Mouse (Mus musculus) limb, embryonic 14.5 days (tissue): ENCODE data around the gene Zfp335. TPM values are rescaled to one million over a fixed set of nuclear protein-coding genes. Genes with fewer than 3 reads are reported as not detected.
A peak's percentile ranks its signal among the peaks of the same experiment; 100 is the strongest.
"Not testable (repeated sequence)": the region's sequence is repeated elsewhere in the genome, so short reads cannot be mapped to it uniquely, and the experiment has no call there.

Source experiments
- ATAC-seq: fragments of 200-750 bp; cut with Nextera tagmentation; 2 replicates; pipeline ENCODE4 v1.8.0; 2017; ENCODE audit warnings: low read depth, moderate number of reproducible peaks, moderate TSS enrichment; ENCODE audit not compliant: low FRiP score
- DNase-seq: peaks from one replicate; pipeline ENCODE4 v3.0.0-alpha.2; 2015; ENCODE audit warnings: low spot score
- H3K27ac ChIP-seq: fragments of 300-500 bp; sonication (generic); replicated peaks from 2 replicates; pipeline ENCODE4 v1.5.1; 2014; ENCODE audit warnings: low read depth, mild to moderate bottlenecking, low read length, moderate library complexity, mixed read lengths
- H3K27me3 ChIP-seq: fragments of 300-500 bp; sonication (generic); 2 replicates; pipeline ENCODE4 v1.6.1; 2014; ENCODE audit warnings: low read length, mixed read lengths; ENCODE audit not compliant: control insufficient read depth, insufficient read depth
- H3K36me3 ChIP-seq: fragments of 300-500 bp; sonication (generic); 2 replicates; pipeline ENCODE4 v1.6.1; 2014; ENCODE audit warnings: mild to moderate bottlenecking, low read length, moderate library complexity, mixed read lengths; ENCODE audit not compliant: control insufficient read depth, insufficient read depth
- H3K4me1 ChIP-seq: fragments of 300-500 bp; sonication (generic); 2 replicates; pipeline ENCODE4 v1.6.1; 2014; ENCODE audit warnings: antibody characterized with exemption, low read length, mixed read lengths; ENCODE audit not compliant: control insufficient read depth, insufficient read depth
- H3K4me2 ChIP-seq: fragments of 300-500 bp; sonication (generic); replicated peaks from 2 replicates; pipeline ENCODE4 v1.6.1; 2014; ENCODE audit warnings: low read depth, mild to moderate bottlenecking, low read length, moderate library complexity; ENCODE audit not compliant: severe bottlenecking
- H3K4me3 ChIP-seq: fragments of 300-500 bp; sonication (generic); replicated peaks from 2 replicates; pipeline ENCODE4 v1.5.1; 2014; ENCODE audit warnings: low read length
- H3K9ac ChIP-seq: fragments of 300-500 bp; sonication (generic); 2 replicates; pipeline ENCODE4 v1.6.1; 2014; ENCODE audit warnings: mild to moderate bottlenecking, low read depth, low read length, moderate library complexity; ENCODE audit not compliant: severe bottlenecking
- H3K9me3 ChIP-seq: fragments of 300-500 bp; sonication (generic); 2 replicates; pipeline ENCODE4 v1.6.1; 2016; ENCODE audit warnings: low read length; ENCODE audit not compliant: control insufficient read depth
- POLR2A ChIP-seq: fragments of 200-500 bp; IDR thresholded peaks from 2 replicates; pipeline ENCODE4 v1.8.0; 2012; ENCODE audit warnings: inconsistent platforms, mild to moderate bottlenecking, moderate library complexity, borderline replicate concordance; ENCODE audit not compliant: insufficient read depth, insufficient read length; ENCODE audit errors: extremely low read depth
- WGBS: fragments of 180-500 bp; shearing (Covaris S2); extraction: QIAGEN DNeasy Blood & Tissue Kit; methylation state at CpG from one replicate; pipeline ENCODE4 v1.1.7; 2014; 5-methylcytosine and 5-hydroxymethylcytosine counted together
- polyA plus RNA-seq, 2 experiments: library from polyadenylated mRNA; depleted of rRNA in 1 of 2; stranded (reverse) in 1 of 2; unstranded in 1 of 2; fragments of >200 nt; fragmentation: Nextera tagmentation in 1 of 2; extraction: Ambion mirVana in 1 of 2; gene quantifications; 2 replicates each; pipeline versions ENCODE4 v1.2.1 to v1.2.3; 2012 to 2014

Gene Zfp335
- polyA plus RNA-seq, 2 experiments, result 13.7 to 37.9 TPM

DNA sequence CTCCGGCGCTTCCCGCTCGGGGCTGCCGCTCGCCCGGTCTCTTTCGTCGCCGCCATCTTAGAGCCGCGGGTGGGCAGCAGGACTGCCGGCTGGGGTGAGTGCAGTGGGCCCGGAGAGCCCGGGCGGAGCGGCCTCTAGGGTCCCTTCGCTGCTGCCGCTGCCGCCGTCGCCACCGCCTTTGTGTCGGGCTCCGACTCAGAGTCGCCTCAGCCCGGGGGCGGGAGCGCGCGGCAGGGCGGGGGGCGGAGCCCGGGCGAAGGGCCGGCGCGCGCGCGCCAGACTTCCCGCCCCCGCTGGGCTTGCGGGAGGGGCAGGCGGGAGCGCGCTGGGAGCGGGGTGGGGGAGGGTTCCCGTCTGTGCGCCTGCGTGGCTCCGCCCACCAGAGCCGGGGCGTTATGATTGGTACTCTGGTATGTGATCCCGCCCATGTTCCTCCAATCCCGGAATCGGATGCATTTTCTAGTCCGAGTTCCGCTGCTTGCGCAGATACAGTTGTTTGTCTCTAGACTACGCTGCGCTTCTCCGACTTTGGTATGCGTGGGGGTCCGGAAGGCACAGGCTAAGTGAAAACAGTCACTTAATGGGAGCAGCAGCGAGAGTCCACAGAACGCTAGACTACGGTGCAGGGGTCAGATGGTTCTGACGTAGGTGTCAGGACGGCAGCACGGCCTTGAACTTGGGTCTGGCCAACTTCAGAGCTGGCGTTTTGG, 31.8 kb downstream of the Zfp335 start:
- peak overlapping the region; percentile 100 for H3K9ac ChIP-seq
- ATAC-seq (peak; percentile 85), DNase-seq (peak; percentile 96)
- H3K27me3 ChIP-seq, result no peaks in the 10 kb centered on the region
- WGBS, result 4% methylated on average over 35 of the region's 72 CpGs
- peak overlapping the region; percentile 90 for H3K4me2 ChIP-seq
- H3K4me3 ChIP-seq, result peak overlapping the region; percentile 89
- peaks cover 22% of the 10 kb centered on the region for H3K36me3 ChIP-seq
- peaks cover 14% of the 10 kb centered on the region for H3K4me1 ChIP-seq
- TF ChIP-seq POLR2A, result peak; percentile 65; the same call in 1 of the 2 replicates
- no peaks in the 10 kb centered on the region for H3K9me3 ChIP-seq
- H3K27ac ChIP-seq, result peak overlapping the region; percentile 99

DNA sequence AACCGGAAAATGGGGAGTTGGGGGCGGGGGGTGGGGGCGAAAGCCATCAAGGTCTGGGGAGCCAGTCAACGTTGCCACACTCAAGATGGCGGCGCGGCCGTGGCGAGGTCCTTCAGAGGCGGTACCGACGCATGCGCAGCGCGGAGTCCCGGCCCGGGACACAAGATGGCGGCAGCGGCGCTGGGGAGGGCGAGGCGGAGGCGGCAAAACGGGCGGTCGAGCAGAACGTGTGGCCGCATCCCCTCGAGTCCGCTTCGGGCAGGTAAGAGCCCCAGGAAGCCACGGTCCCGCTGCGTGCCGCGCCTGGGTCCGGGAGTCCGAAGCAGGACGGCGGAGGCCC, 32.4 kb downstream of the Zfp335 start, which contains the start of gene Pcif1:
Pcif1 (plus strand) TSS at position 77 of the 340 bp plus-strand sequence.
- WGBS, result 0% methylated on average over 32 of the region's 40 CpGs

DNA sequence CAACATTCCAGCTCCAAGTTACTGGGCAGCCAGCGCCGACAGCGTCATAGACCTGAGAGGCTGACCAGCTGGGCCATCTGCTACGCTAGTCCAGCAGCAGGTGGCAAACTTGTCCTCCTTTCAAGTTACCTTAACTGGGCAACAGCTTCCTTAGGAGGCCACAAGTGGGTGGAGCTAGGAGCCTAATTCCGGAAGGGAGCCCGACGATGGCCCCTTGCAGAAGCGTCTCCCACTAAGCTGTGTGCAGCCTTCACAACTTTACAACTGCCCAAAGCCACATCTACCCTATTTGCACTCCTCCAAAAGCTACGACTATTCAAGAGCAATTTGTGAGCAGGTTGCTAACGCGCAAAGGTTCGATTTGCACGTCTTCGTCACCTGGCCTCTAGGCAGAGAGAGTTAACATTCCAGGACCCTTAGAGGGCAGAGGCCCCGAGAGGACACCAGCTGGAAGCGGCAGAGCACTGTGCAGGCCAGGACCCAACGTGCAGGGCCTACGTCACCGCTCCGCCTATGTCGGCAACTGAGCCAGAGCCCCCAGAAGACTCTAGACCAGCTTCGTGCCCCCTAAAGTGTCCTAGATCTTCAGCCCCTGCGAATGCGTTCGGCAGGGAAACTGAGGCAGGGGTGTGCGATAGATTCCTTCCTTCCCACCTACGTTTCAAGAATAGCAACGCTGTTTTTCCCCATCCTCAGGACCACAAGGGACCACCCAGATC, 32.9 kb downstream of the Zfp335 start:
- peak; percentile 47 for DNase-seq
- Histone ChIP-seq H3K27ac (peak overlapping the region; percentile 99), H3K4me3 (peak overlapping the region; percentile 89), H3K36me3 (peaks cover 15% of the 10 kb centered on the region), H3K9me3 (no peaks in the 10 kb centered on the region), H3K4me2 (peak overlapping the region; percentile 90), H3K9ac (peak overlapping the region; percentile 100), H3K27me3 (no peaks in the 10 kb centered on the region), H3K4me1 (peaks cover 14% of the 10 kb centered on the region)
- whole genome bisulfite sequencing, result 2% methylated on average over 28 of the region's 28 CpGs
- peak; percentile 28 for ATAC-seq
- TF ChIP-seq POLR2A, result no peak

More for the DNA sequence above, 32.4 kb downstream of the Zfp335 start, which contains the start of gene Pcif1:
- peak within 1 kb of the TSS; percentile 90 for H3K4me2 ChIP-seq
- H3K4me3 ChIP-seq, result peak within 1 kb of the TSS; percentile 89
- H3K27ac ChIP-seq, result peak within 1 kb of the TSS; percentile 99
- peaks cover 20% of the 10 kb centered on the region for H3K36me3 ChIP-seq
- DNase-seq (peak; percentile 87), ATAC-seq (peak; percentile 86)
- no peaks in the 10 kb centered on the region for H3K27me3 ChIP-seq
- H3K4me1 ChIP-seq, result peaks cover 14% of the 10 kb centered on the region
- peak; percentile 77; the same call in 1 of the 2 replicates for TF ChIP-seq POLR2A
- peak within 1 kb of the TSS; percentile 100 for H3K9ac ChIP-seq
- H3K9me3 ChIP-seq, result no peaks in the 10 kb centered on the region

DNA sequence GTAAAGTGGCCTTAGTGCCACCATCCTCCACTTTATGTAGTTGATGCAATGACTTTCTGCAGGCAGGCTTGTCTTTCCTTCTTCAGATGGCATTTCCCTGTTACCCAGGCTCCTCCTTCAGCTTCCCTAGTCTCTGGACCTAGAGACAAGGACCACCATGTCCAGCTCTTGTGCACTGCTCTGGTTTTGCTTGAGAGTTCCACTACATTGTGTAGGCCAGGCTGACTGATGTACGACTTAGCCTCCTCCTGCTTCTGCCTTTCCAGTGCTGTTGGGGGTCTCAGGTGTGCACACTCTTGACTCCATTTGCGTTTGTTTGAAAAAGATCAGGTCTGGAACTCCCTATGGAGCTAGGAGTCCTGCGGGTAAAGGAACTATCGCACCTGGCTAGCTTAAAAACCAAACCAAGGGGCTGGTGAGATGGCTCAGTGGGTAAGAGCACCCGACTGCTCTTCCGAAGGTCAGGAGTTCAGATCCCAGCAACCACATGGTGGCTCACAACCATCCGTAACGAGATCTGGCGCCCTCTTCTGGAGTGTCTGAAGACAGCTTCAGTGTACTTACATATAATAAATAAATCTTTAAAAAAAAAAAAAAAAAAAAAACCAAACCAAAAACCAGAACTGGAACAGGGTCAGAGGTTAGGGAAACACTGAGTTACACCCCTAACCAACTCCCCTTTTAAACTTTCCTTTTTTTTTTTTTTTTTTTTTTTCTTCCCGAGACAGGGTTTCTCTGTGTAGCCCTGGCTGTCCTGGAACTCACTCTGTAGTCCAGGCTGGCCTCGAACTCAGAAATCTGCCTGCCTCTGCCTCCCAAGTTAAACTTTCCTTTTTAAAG, 34.0 kb downstream of the Zfp335 start:
- peak overlapping the region; percentile 90; the same call in 1 of the 2 replicates for H3K4me2 ChIP-seq
- not testable (repeated sequence) for ATAC-seq, H3K27ac ChIP-seq, H3K9me3 ChIP-seq, DNase-seq, H3K9ac ChIP-seq, H3K27me3 ChIP-seq, H3K36me3 ChIP-seq
- WGBS, result 77% methylated on average over 11 of the region's 11 CpGs
- peaks cover 14% of the 10 kb centered on the region for H3K4me1 ChIP-seq
- H3K4me3 ChIP-seq, result 0 out of 2 replicates have a peak overlapping the region, but pooled peaks have one; percentile 89

DNA sequence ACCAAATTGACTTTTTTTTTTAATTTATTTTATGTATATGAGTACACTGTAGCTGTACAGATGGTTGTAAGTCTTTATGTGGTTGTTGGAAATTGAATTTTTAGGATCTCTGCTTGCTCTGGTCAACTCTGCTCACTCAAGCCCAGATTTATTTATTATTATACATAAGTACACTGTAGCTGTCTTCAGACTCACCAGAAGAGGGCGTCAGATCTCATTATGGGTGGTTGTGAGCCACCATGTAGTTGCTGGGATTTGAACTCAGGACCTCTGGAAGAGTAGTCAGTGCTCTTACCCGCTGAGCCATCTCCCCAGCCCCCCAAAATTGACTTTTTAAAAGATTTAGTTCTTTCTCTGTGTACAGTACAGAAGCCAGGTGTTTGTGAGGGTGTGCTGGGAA, 35.9 kb downstream of the Zfp335 start:
- not testable (repeated sequence) for H3K4me2 ChIP-seq, H3K9ac ChIP-seq, H3K27ac ChIP-seq, H3K9me3 ChIP-seq, DNase-seq, H3K36me3 ChIP-seq, ATAC-seq, H3K4me3 ChIP-seq, H3K27me3 ChIP-seq
- peaks cover 13% of the 10 kb centered on the region for H3K4me1 ChIP-seq
- whole genome bisulfite sequencing, result 51% methylated on average over 2 of the region's 2 CpGs
